Mouse (Mus musculus) stomach, embryonic 16.5 days (tissue): ENCODE data around the gene Noxo1. TPM values are rescaled to one million over a fixed set of nuclear protein-coding genes. Genes with fewer than 3 reads are reported as not detected.
A peak's percentile ranks its signal among the peaks of the same experiment; 100 is the strongest.

Experiments used
- ATAC-seq: fragments of 200-750 bp; cut with Nextera tagmentation; 2 replicates; pipeline ENCODE4 v1.8.0; 2017; ENCODE audit warnings: moderate number of reproducible peaks, moderate TSS enrichment; ENCODE audit not compliant: insufficient read depth, low FRiP score
- H3K27ac ChIP-seq: fragments of 300-500 bp; sonication (generic); 2 replicates; pipeline ENCODE4 v1.5.1; 2014; ENCODE audit warnings: low read length
- H3K27me3 ChIP-seq: fragments of 300-500 bp; sonication (generic); 2 replicates; pipeline ENCODE4 v1.6.1; 2014; ENCODE audit warnings: low read length, control low read depth, mixed read lengths; ENCODE audit not compliant: control insufficient read depth, insufficient read depth
- H3K36me3 ChIP-seq: fragments of 300-500 bp; sonication (generic); 2 replicates; pipeline ENCODE4 v1.6.1; 2014; ENCODE audit warnings: low read length; ENCODE audit not compliant: control insufficient read depth, insufficient read depth
- H3K4me1 ChIP-seq: fragments of 300-500 bp; sonication (generic); 2 replicates; pipeline ENCODE4 v1.6.1; 2014; ENCODE audit warnings: low read length, control low read depth, mixed read lengths; ENCODE audit not compliant: control insufficient read depth, insufficient read depth
- H3K4me2 ChIP-seq: fragments of 300-500 bp; sonication (generic); 2 replicates; pipeline ENCODE4 v1.6.1; 2014; ENCODE audit warnings: low read depth, low read length, mixed read lengths
- H3K4me3 ChIP-seq: fragments of 300-500 bp; sonication (generic); replicated peaks from 2 replicates; pipeline ENCODE4 v1.5.1; 2014; ENCODE audit warnings: mild to moderate bottlenecking, low read length
- H3K9ac ChIP-seq: fragments of 300-500 bp; sonication (generic); 2 replicates; pipeline ENCODE4 v1.6.1; 2014; ENCODE audit warnings: low read length
- H3K9me3 ChIP-seq: fragments of 300-500 bp; sonication (generic); replicated peaks from 2 replicates; pipeline ENCODE4 v1.6.1; 2016; ENCODE audit warnings: low read length, control low read depth; ENCODE audit not compliant: control insufficient read depth
- WGBS: fragments of 180-500 bp; shearing (Covaris S2); extraction: QIAGEN DNeasy Blood & Tissue Kit; methylation state at CpG from one replicate; pipeline ENCODE4 v1.1.7; 2014; 5-methylcytosine and 5-hydroxymethylcytosine counted together
- polyA plus RNA-seq: library from polyadenylated mRNA; unstranded; fragments of >200 nt; fragmentation: Nextera tagmentation; extraction: Ambion mirVana; gene quantifications from 2 replicates; pipeline ENCODE4 v1.2.1, GENCODE M21; 2015

The Noxo1 gene
- polyA plus RNA-seq, 1 experiment from 2014 or later: 5.8 TPM

- ATAC-seq: no peak
- peaks cover 33% of the 10 kb centered on the region for H3K4me1 ChIP-seq
- no peaks in the 10 kb centered on the region for H3K9me3 ChIP-seq
- no peaks in the 10 kb centered on the region for H3K27me3 ChIP-seq
- H3K4me2 ChIP-seq: peak overlapping the region; percentile 96
- H3K27ac ChIP-seq: 0 out of 2 replicates have a peak overlapping the region, but pooled peaks have one; percentile 40
- H3K4me3 ChIP-seq: no peak overlapping the region; the same call in 1 of the 2 replicates
- H3K9ac ChIP-seq: peak overlapping the region; percentile 99
- H3K36me3 ChIP-seq: no peaks in the 10 kb centered on the region
- 54% methylated on average over 5 of the region's 5 CpGs for WGBS
Observed at GRCm38 (mm10) chr17:24671346-24671745, 24.7 kb upstream of the Noxo1 start.

GRCm38 (mm10) chr17:24672141-24672540, 23.9 kb upstream of the Noxo1 start:
- Histone ChIP-seq H3K4me2 (peak overlapping the region; percentile 35), H3K36me3 (no peaks in the 10 kb centered on the region; the same call in 1 of the 2 replicates), H3K27me3 (no peaks in the 10 kb centered on the region), H3K27ac (peak overlapping the region; percentile 40; the same call in 1 of the 2 replicates), H3K9ac (peak overlapping the region; percentile 38), H3K4me1 (peaks cover 33% of the 10 kb centered on the region), H3K9me3 (no peaks in the 10 kb centered on the region), H3K4me3 (peak overlapping the region; percentile 7; the same call in 1 of the 2 replicates)
- 10% methylated on average over 5 of the region's 5 CpGs for WGBS
- ATAC-seq: no peak; the same call in 1 of the 2 replicates

- H3K27me3 ChIP-seq: no peaks in the 10 kb centered on the region
- H3K36me3 ChIP-seq: peaks cover 13% of the 10 kb centered on the region; the same call in 1 of the 2 replicates
- no peak overlapping the region for H3K9ac ChIP-seq
- H3K9me3 ChIP-seq: no peaks in the 10 kb centered on the region
- no peak overlapping the region for H3K27ac ChIP-seq
- 78% methylated on average over 7 of the region's 7 CpGs for WGBS
- ATAC-seq: no peak
- H3K4me2 ChIP-seq: no peak overlapping the region
- no peak overlapping the region for H3K4me3 ChIP-seq
- peaks cover 34% of the 10 kb centered on the region for H3K4me1 ChIP-seq
Observed at GRCm38 (mm10) chr17:24674277-24674676, 21.8 kb upstream of the Noxo1 start.

GRCm38 (mm10) chr17:24676187-24676586, 19.8 kb upstream of the Noxo1 start:
- Histone ChIP-seq H3K9me3 (no peaks in the 10 kb centered on the region), H3K4me1 (peaks cover 25% of the 10 kb centered on the region), H3K4me3 (no peak overlapping the region), H3K36me3 (peaks cover 23% of the 10 kb centered on the region), H3K27ac (no peak overlapping the region), H3K4me2 (no peak overlapping the region), H3K27me3 (no peaks in the 10 kb centered on the region), H3K9ac (no peak overlapping the region)
- 56% methylated on average over 2 of the region's 2 CpGs for WGBS
- ATAC-seq: no peak

GRCm38 (mm10) chr17:24676877-24677276, 19.2 kb upstream of the Noxo1 start:
- no peak overlapping the region for H3K9ac ChIP-seq
- H3K27me3 ChIP-seq: no peaks in the 10 kb centered on the region
- no peak for ATAC-seq
- no peaks in the 10 kb centered on the region for H3K9me3 ChIP-seq
- H3K4me3 ChIP-seq: no peak overlapping the region
- peaks cover 23% of the 10 kb centered on the region for H3K36me3 ChIP-seq
- no peak overlapping the region for H3K27ac ChIP-seq
- no peak overlapping the region for H3K4me2 ChIP-seq
- 89% methylated on average over 5 of the region's 5 CpGs for WGBS
- peaks cover 18% of the 10 kb centered on the region for H3K4me1 ChIP-seq

- Histone ChIP-seq H3K4me3 (no peak overlapping the region), H3K4me1 (peaks cover 11% of the 10 kb centered on the region; the same call in 1 of the 2 replicates), H3K27ac (peak overlapping the region; percentile 27; the same call in 1 of the 2 replicates), H3K9ac (peak overlapping the region; percentile 11; the same call in 1 of the 2 replicates), H3K9me3 (no peaks in the 10 kb centered on the region), H3K4me2 (no peak overlapping the region), H3K36me3 (peaks cover 23% of the 10 kb centered on the region), H3K27me3 (no peaks in the 10 kb centered on the region)
- 81% methylated on average over 24 of the region's 24 CpGs for WGBS
- ATAC-seq: peak; percentile 87
Observed at GRCm38 (mm10) chr17:24677500-24678080, 18.4 kb upstream of the Noxo1 start.

GRCm38 (mm10) chr17:24686514-24686913, 9.5 kb upstream of the Noxo1 start:
- Histone ChIP-seq H3K9ac (no peak overlapping the region), H3K36me3 (no peaks in the 10 kb centered on the region), H3K4me2 (no peak overlapping the region), H3K9me3 (no peaks in the 10 kb centered on the region), H3K27ac (no peak overlapping the region), H3K4me1 (peaks cover 12% of the 10 kb centered on the region), H3K4me3 (no peak overlapping the region), H3K27me3 (peaks cover 44% of the 10 kb centered on the region)
- ATAC-seq: no peak
- WGBS: 26% methylated on average over 16 of the region's 16 CpGs

GRCm38 (mm10) chr17:24687146-24687595, 8.9 kb upstream of the Noxo1 start:
- H3K4me3 ChIP-seq: peak overlapping the region; percentile 46
- peak; percentile 65 for ATAC-seq
- peak overlapping the region; percentile 58 for H3K4me2 ChIP-seq
- peaks cover 44% of the 10 kb centered on the region for H3K27me3 ChIP-seq
- H3K36me3 ChIP-seq: no peaks in the 10 kb centered on the region
- H3K4me1 ChIP-seq: peaks cover 12% of the 10 kb centered on the region
- H3K27ac ChIP-seq: no peak overlapping the region
- 2% methylated on average over 25 of the region's 25 CpGs for whole genome bisulfite sequencing
- peak overlapping the region; percentile 60 for H3K9ac ChIP-seq
- H3K9me3 ChIP-seq: no peaks in the 10 kb centered on the region

GRCm38 (mm10) chr17:24687599-24687998, 8.4 kb upstream of the Noxo1 start:
- Histone ChIP-seq H3K4me3 (peak overlapping the region; percentile 46), H3K36me3 (no peaks in the 10 kb centered on the region), H3K9me3 (no peaks in the 10 kb centered on the region), H3K9ac (peak overlapping the region; percentile 60), H3K27me3 (peaks cover 44% of the 10 kb centered on the region), H3K4me2 (peak overlapping the region; percentile 58), H3K27ac (no peak overlapping the region), H3K4me1 (peaks cover 12% of the 10 kb centered on the region)
- WGBS: 19% methylated on average over 23 of the region's 23 CpGs
- ATAC-seq: no peak
